Mouse (Mus musculus) myocyte (in vitro differentiated cells): Measurements from ENCODE around the gene Slc39a5. TPM values are rescaled to one million over a fixed set of nuclear protein-coding genes. Genes with fewer than 3 reads are reported as not detected.

Experiments used
- H3K27me3 ChIP-seq: one replicate; pipeline ENCODE4 v1.6.1; 2011; ENCODE audit not compliant: control insufficient read depth, insufficient read depth, insufficient read length
- H3K36me3 ChIP-seq: one replicate; pipeline ENCODE4 v1.6.1; 2011; ENCODE audit not compliant: control insufficient read depth, insufficient read depth
- H3K4me2 ChIP-seq: one replicate; pipeline ENCODE4 v1.6.1; 2011; ENCODE audit warnings: low read depth, control low read depth
- H3K4me3 ChIP-seq: one replicate; pipeline ENCODE4 v1.5.1; 2011; ENCODE audit warnings: mild to moderate bottlenecking, control low read depth, moderate library complexity
- H3K79me2 ChIP-seq: one replicate; pipeline ENCODE4 v1.6.1; 2011; ENCODE audit not compliant: control insufficient read depth, insufficient read depth
- H3ac ChIP-seq: one replicate; pipeline ENCODE4 v1.6.1; 2011; ENCODE audit not compliant: control insufficient read depth, insufficient read length
- CEBPB ChIP-seq: IDR thresholded peaks from 2 replicates; pipeline ENCODE4 v1.6.1; 2011; ENCODE audit warnings: mild to moderate bottlenecking, moderate library complexity; ENCODE audit not compliant: poor library complexity, insufficient read depth, severe bottlenecking
- E2F4 ChIP-seq: IDR thresholded peaks from one replicate; pipeline ENCODE4 v1.6.1; 2011; ENCODE audit warnings: mild to moderate bottlenecking, control low read depth, moderate library complexity; ENCODE audit not compliant: insufficient read depth
- MAX ChIP-seq: IDR thresholded peaks from one replicate; pipeline ENCODE4 v1.6.1; 2011; ENCODE audit warnings: low read depth, mild to moderate bottlenecking, control low read depth
- MYOD1 ChIP-seq, 3 experiments: IDR thresholded peaks; one replicate each; pipeline ENCODE4 v1.6.1; 2011; ENCODE audit warnings: control low read depth in 2 of 3, low read depth in 2 of 3, mild to moderate bottlenecking in 2 of 3, moderate library complexity in 1 of 3; ENCODE audit not compliant: insufficient read length in 2 of 3, control insufficient read depth in 1 of 3
- MYOG ChIP-seq, 3 experiments: IDR thresholded peaks; one replicate each; pipeline ENCODE4 v1.6.1; 2011; ENCODE audit warnings: control low read depth in 2 of 3, low read depth in 2 of 3, mild to moderate bottlenecking in 2 of 3; ENCODE audit not compliant: insufficient read length in 2 of 3, control insufficient read depth in 1 of 3, insufficient read depth in 1 of 3
- POLR2A ChIP-seq: IDR thresholded peaks from one replicate; pipeline ENCODE4 v1.6.1; 2011; ENCODE audit warnings: low read depth, mild to moderate bottlenecking, control low read depth, moderate library complexity; ENCODE audit not compliant: insufficient read length
- POLR2AphosphoS2 ChIP-seq: IDR thresholded peaks from one replicate; pipeline ENCODE4 v1.6.1; 2011; ENCODE audit warnings: low read depth, control low read depth; ENCODE audit not compliant: insufficient read length
- REST ChIP-seq: IDR thresholded peaks from one replicate; pipeline ENCODE4 v1.6.1; 2011; ENCODE audit warnings: mild to moderate bottlenecking, control low read depth, moderate library complexity; ENCODE audit not compliant: insufficient read depth, insufficient read length
- SRF ChIP-seq: IDR thresholded peaks from one replicate; pipeline ENCODE4 v1.6.1; 2011; ENCODE audit warnings: low read depth; ENCODE audit not compliant: control insufficient read depth, insufficient read length
- TCF12 ChIP-seq: IDR thresholded peaks from one replicate; pipeline ENCODE4 v1.6.1; 2011; ENCODE audit warnings: mild to moderate bottlenecking, control low read depth; ENCODE audit not compliant: poor library complexity, insufficient read depth, severe bottlenecking
- TCF3 ChIP-seq: IDR thresholded peaks from one replicate; pipeline ENCODE4 v1.6.1; 2011; ENCODE audit warnings: low read depth, control low read depth; ENCODE audit not compliant: insufficient read length
- USF1 ChIP-seq: IDR thresholded peaks from one replicate; pipeline ENCODE4 v1.6.1; 2011; ENCODE audit warnings: low read depth, mild to moderate bottlenecking, control low read depth, moderate library complexity
- polyA plus RNA-seq: library from polyadenylated mRNA; unstranded; fragments of >200 nt; fragmentation: generic; extraction: Trizol; gene quantifications from one replicate; pipeline ENCODE4 v1.2.1, GENCODE M21; 2012; ENCODE audit warnings: missing spikeins

The Slc39a5 gene
- polyA plus RNA-seq, 1 experiment, result not detected

- no peaks in the 10 kb centered on the region for H3K79me2 ChIP-seq
- H3ac ChIP-seq, result no peak overlapping the region
- H3K4me3 ChIP-seq, result no peak overlapping the region
- H3K36me3 ChIP-seq, result peaks cover 4% of the 10 kb centered on the region
- TF ChIP-seq POLR2AphosphoS2, result peak; percentile 67
- no peak for TF ChIP-seq MYOG (IDR thresholded peaks at IDR 0.05; ENCODE audit: control insufficient read depth in 1 of 3, insufficient read depth in 1 of 3, insufficient read length in 2 of 3, low read depth in 2 of 3)
- no peak for TF ChIP-seq MAX
- TF ChIP-seq USF1, result no peak
- H3K27me3 ChIP-seq, result no peaks in the 10 kb centered on the region
- no peak overlapping the region for H3K4me2 ChIP-seq
Measured at GRCm38 (mm10) chr10:128396716-128397264, 4.2 kb downstream of the Slc39a5 start.

- no peak overlapping the region for H3K4me2 ChIP-seq
- no peaks in the 10 kb centered on the region for H3K27me3 ChIP-seq
- H3K36me3 ChIP-seq, result peaks cover 4% of the 10 kb centered on the region
- no peaks in the 10 kb centered on the region for H3K79me2 ChIP-seq
- no peak overlapping the region for H3K4me3 ChIP-seq
- no peak overlapping the region for H3ac ChIP-seq
- TF ChIP-seq MAX (no peak), POLR2AphosphoS2 (no peak), CEBPB (no peak), REST (no peak), MYOD1 (IDR thresholded peaks at IDR 0.05; ENCODE audit: control insufficient read depth in 1 of 3, insufficient read length in 2 of 3, low read depth in 2 of 3) (no peak), E2F4 (no peak)
Measured at GRCm38 (mm10) chr10:128396017-128396673, 4.9 kb downstream of the Slc39a5 start.

GRCm38 (mm10) chr10:128391850-128392249 is 9.2 kb downstream of the Slc39a5 start:
- H3K79me2 ChIP-seq, result no peaks in the 10 kb centered on the region
- peaks cover 20% of the 10 kb centered on the region for H3K36me3 ChIP-seq
- no peak overlapping the region for H3K4me2 ChIP-seq
- no peak overlapping the region for H3ac ChIP-seq
- no peak overlapping the region for H3K4me3 ChIP-seq
- TF ChIP-seq E2F4 (no peak), USF1 (no peak), TCF12 (no peak), REST (no peak)
- H3K27me3 ChIP-seq, result no peaks in the 10 kb centered on the region

- H3K27me3 ChIP-seq, result no peaks in the 10 kb centered on the region
- no peak for TF ChIP-seq TCF3
- peak; percentile 13 for TF ChIP-seq POLR2AphosphoS2
- H3ac ChIP-seq, result no peak overlapping the region
- no peaks in the 10 kb centered on the region for H3K79me2 ChIP-seq
- no peak overlapping the region for H3K4me2 ChIP-seq
- peaks cover 30% of the 10 kb centered on the region for H3K36me3 ChIP-seq
- no peak overlapping the region for H3K4me3 ChIP-seq
Measured at GRCm38 (mm10) chr10:128390366-128390765, 10.7 kb downstream of the Slc39a5 start.

- no peaks in the 10 kb centered on the region for H3K79me2 ChIP-seq
- no peak overlapping the region for H3K4me2 ChIP-seq
- no peaks in the 10 kb centered on the region for H3K27me3 ChIP-seq
- no peak overlapping the region for H3K4me3 ChIP-seq
- H3ac ChIP-seq, result no peak overlapping the region
- H3K36me3 ChIP-seq, result peaks cover 38% of the 10 kb centered on the region
- TF ChIP-seq MYOG (IDR thresholded peaks at IDR 0.05; ENCODE audit: control insufficient read depth in 1 of 3, insufficient read depth in 1 of 3, insufficient read length in 2 of 3, low read depth in 2 of 3) (no peak), POLR2A (no peak), MAX (no peak), E2F4 (no peak), TCF12 (no peak), CEBPB (no peak)
Measured at GRCm38 (mm10) chr10:128389570-128389969, 11.5 kb downstream of the Slc39a5 start.

- Histone ChIP-seq H3K4me3 (no peak overlapping the region), H3K4me2 (no peak overlapping the region), H3K27me3 (no peaks in the 10 kb centered on the region), H3K79me2 (no peaks in the 10 kb centered on the region), H3ac (no peak overlapping the region), H3K36me3 (peaks cover 44% of the 10 kb centered on the region)
- TF ChIP-seq CEBPB, result no peak
- TF ChIP-seq REST, result no peak
- TF ChIP-seq TCF3, result no peak
- no peak for TF ChIP-seq POLR2A
- no peak for TF ChIP-seq E2F4
- TF ChIP-seq POLR2AphosphoS2, result no peak
- TF ChIP-seq USF1, result no peak
- no peak for TF ChIP-seq MYOG (IDR thresholded peaks at IDR 0.05; ENCODE audit: control insufficient read depth in 1 of 3, insufficient read depth in 1 of 3, insufficient read length in 2 of 3, low read depth in 2 of 3)
- TF ChIP-seq SRF, result no peak
Measured at GRCm38 (mm10) chr10:128388941-128389340, 12.1 kb downstream of the Slc39a5 start.
